Mouse (Mus musculus): ENCODE data around the gene Lins1.

Lins1 gene

GRCm38 (mm10) chr7:66689620-66690360, at the start of gene Lins1:
TSS of gene Lins1 (plus strand) at chr7:66689889.
- DNase-seq (ENCODE audit: low spot score), result peak; percentile 100

GRCm38 (mm10) chr7:66645736-66646135, 44.0 kb upstream of the Lins1 start:
- DNase-seq (ENCODE audit: low spot score), result no peak

DNA sequence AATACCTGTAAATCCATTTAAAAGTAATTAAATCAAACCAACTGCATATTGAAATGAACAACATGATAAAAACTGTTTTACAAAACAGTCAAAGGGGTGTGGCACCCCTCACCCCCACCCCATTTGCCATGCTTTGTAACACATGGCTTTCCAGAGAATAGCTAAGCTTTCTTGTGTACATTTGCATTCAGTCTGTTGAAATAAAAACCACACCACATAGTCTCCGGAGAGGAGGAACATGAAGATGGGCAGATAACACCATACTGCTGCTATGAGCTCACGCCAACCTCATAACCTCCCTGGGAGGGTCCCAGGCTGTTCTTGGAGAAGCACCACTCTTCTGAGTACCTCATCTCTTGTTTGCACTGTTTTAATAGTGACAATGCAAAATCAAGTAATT, 40.5 kb upstream of the Lins1 start:
- DNase-seq (ENCODE audit: low spot score), result no peak

DNA sequence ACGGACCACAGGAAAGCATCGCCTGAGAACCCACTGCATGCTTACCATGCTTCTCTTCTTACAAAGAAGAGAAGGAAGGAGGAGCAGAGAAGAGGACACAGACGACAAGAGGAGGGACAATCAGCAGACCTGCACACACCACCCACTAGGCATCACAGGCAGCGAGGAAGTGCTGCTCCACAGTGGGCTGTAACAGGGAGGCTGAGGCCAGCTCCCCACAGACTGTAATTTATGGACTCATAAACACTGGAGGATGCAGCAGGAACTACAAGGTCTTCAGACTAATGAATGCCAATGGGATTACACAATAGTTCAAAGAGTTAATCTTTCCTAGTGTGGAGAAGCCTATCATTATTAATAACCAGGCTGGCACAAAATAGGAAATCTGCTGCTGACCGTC, 38.8 kb upstream of the Lins1 start:
- no peak for DNase-seq (ENCODE audit: low spot score)

DNA sequence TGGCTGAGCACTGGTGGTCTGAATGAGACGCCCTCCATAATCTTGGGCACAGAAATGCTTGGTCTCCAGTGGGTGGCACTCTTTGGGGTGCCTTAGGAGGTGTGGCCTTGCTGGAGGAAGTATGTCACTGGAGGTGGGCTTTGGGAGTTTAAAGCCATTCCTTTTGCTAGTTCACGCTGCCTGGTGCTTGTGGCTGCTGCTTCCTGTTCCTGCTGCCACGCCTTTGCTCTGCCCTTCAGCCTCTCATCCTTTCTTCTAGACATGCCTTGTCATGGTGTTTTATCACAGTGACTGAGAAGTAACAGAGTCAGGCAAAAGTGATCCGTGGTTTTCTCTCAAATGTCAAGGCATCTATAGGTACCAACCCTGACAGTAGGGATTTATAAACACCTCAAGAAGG, 37.5 kb upstream of the Lins1 start:
- DNase-seq (ENCODE audit: low spot score), result no peak

GRCm38 (mm10) chr7:66653596-66653995, 36.1 kb upstream of the Lins1 start:
- DNase-seq (ENCODE audit: low spot score), result no peak

- DNase-seq (ENCODE audit: low spot score), result no peak
These were observed 34.2 kb upstream of the Lins1 start for GRCm38 (mm10) chr7:66655471-66655870.

DNA sequence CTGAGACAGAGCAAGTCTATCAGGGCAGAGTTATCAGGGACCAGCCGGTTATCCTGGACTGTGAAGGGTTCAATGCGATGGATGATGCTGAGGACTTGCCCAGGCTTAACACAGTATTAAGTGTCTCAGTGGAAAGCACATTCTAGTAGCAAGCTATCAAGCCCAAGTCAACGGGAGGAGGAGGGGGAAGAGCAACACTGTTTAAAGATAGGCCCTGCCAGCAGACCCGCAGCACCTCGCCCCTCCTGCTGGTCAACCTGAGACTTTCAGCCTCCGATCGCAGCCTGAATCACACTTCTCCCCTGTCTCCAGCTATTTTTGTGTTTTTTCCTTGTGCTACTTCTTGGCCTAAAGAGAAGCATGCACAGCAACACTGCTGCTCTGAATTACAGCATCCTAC, 29.4 kb upstream of the Lins1 start:
- no peak for DNase-seq (ENCODE audit: low spot score)

- DNase-seq (ENCODE audit: low spot score), result no peak
These were observed 28.7 kb upstream of the Lins1 start for GRCm38 (mm10) chr7:66660972-66661371.

DNA sequence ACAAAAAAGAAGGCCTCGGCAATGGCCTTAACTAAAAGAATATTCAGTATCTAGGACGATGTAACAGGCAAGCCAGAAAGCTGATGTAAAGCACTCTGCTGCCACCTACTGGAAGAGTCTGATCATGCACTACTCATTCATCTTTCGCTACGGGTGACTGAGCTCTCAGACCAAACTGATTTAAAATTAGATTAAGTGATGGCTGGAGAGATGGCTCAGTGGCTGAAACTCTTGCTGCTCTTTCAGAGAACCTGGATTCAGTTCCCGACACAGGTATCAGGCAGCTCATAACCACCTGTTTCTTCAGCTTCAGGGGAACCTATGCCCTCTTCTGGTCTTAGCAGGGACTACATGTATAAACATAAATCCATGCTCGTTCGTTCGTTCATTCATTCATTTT, 28.1 kb upstream of the Lins1 start:
- peak; percentile 77 for DNase-seq (ENCODE audit: low spot score)

DNA sequence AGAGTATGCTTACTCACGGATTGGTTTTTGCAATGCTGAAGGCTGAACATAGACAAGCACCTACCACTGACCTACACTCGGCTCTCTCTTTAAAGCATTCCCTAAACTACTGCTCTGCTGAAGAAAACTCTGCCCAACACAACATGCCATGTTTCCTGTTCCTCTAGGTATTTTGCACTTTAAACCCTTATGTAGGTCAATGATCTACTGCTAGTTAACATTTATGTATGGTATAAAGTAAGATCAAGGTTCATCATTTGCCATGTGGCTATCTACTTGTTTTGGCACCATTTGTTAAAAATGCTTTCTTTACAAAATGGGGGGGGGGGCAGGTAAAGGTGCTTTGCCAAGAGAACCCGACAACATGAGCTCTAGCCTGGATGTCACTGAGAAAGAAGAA, 26.1 kb upstream of the Lins1 start:
- DNase-seq (ENCODE audit: low spot score), result no peak

DNA sequence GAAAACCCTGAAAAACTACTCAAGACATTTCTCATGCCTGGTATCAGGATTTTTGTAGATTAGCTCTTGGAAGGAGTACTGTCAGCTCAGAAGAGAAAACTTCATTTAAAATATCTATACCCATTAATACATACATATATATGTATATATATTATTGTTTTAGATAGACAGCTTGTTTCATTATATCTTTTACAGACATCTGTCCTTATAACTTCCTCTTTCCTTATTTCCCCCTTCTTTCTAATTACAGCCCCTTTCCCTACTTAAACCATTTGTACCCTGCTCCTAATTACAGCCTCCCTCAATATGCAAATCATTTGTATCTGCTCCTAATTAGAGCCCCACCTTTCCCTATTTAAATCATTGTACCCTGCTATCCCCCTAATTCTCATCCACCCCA, 22.6 kb upstream of the Lins1 start:
- DNase-seq (ENCODE audit: low spot score), result no peak

GRCm38 (mm10) chr7:66675800-66676199, 13.9 kb upstream of the Lins1 start:
- DNase-seq (ENCODE audit: low spot score), result no peak

DNA sequence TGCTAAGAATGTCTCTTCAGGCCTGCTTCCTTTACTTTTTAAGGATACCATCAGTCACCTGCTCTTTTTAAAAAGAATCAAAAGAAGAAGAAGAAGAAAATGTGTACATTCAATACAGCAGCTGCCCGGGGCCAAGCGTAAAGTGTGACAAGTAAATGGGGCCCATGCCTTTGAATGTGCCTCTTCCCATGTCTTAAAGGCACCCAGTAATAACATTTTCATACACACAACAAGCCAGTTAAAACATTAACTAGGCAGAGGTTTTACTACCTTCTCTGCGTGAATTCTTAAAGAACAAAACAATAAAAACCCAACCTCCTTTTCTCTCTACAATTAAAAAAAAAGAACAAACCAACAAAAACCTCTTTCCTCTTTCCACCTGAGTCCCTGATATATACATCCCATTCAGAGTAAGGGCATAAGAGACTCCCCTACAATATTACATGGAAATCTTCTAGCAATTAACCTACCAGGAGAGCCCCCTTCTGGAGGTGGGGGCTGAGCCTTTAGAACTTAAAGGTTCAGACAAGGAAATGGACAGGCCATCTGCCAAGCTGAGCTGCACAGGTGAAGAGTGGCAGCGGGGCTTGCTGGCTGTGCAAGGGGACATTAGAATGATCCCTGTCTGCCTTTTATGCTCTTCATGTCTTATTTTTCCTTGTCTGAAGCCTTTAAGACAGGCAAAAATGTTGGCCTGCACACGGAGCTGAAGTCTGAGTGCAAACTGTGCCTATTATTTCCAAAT, 7.4 kb upstream of the Lins1 start:
- no peak for DNase-seq (ENCODE audit: low spot score)

DNA sequence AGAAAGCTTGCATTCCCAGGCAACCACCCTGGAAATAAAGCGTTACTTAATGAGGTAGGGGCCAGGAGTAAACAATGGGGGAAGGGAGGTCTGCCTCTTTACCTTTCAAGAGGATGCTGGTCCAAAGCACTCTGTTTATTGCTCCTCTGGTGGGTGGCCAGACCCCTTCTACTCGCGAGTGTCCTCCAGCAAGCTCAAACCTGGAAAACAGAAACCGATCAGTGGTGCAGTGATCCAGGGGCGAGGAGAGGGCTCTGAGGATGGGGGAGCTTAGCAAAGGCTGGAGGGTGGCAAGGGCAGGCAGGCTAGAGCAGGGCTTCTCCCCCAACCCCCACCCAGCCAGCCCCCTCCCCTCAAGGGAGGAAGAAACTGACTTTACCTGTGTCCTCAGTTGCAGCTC, 968 bp upstream of the Lins1 start:
- DNase-seq (ENCODE audit: low spot score), result no peak

- no peak for DNase-seq (ENCODE audit: low spot score)
These were observed 432 bp upstream of the Lins1 start, which contains the start of gene Asb7 for GRCm38 (mm10) chr7:66689294-66689619. TSS of gene Asb7 (minus strand) at chr7:66689596.

DNA sequence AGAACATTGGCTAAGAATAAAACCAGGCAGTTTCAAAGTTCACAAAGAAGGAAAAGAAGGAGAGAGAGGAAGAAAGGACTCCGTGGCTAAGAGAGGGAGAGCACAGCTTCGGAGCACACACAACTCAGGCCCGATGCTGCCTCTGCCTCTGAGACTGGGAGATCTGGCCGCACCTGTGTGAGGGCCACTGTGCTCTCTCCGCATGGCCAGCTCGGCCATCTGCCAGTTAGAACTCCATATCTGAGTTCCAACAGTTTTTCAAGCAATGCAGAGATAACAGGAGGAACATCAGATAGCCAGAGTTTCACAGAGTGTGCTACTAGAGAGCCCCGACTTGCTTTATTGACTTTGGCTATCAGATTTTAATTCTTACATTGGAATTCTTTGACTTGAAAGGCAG, 4.8 kb downstream of the Lins1 start:
- no peak for DNase-seq (ENCODE audit: low spot score)

DNA sequence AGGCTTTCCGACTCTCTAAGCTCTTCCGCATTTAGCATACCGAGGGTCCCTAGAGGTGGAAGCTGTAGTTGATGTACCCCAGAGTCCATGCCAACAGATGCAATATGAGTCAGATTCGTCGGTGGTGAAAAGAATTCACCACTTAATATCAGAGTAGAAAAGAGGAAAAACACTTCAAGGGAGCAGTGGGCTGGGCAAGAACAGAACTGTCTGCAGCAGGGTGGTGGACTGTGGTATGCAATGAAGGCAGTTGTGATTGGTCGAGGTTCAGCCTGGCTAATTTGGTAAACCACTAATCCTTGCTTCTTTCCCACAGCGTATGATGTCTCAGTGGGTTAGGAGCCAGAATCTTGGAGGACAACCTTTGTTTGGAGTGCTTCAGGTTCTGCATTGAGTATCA, 13.0 kb downstream of the Lins1 start:
- DNase-seq (ENCODE audit: low spot score), result no peak

- DNase-seq (ENCODE audit: low spot score), result peak; percentile 35
These were observed 14.9 kb downstream of the Lins1 start for GRCm38 (mm10) chr7:66704631-66705030.

DNA sequence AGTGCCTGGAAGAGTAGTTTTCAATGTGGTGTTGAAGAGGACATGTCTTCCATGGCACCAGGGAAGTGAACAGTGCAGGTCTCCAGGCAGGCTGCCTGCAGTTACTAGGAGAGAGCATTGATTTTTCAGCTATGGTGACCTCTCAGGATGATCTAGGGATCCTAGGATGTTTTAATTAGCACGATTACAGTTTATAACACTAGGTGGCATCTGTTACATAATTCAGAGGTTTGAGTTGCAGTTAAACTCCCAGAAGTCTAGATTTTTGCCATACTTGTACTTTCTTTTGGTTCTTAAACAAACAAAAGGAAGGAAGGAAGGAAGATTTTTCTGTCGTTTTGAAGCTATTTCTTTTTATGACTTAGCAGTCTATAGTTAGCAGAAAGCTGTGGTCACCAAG, 21.5 kb downstream of the Lins1 start:
- DNase-seq (ENCODE audit: low spot score), result no peak

DNA sequence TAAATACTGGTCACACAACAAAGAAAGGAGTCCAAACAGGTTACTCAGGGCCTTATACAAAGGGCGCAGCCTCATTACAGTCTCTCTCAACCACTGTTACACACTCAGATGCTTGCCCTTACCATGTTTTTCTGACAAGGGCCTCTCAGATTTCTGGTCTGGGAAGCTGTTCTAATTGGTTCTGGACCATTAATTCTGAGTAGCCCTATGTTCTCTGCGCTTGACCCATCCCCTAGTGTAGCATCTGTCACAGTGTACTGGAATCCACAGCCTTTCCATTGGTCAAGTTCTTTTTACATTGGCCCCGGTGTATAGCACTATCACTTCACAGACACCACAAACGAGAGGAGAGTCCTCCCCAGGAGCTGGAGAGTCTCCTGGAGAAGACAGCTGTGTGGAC, 34.8 kb downstream of the Lins1 start:
- DNase-seq (ENCODE audit: low spot score), result no peak

DNA sequence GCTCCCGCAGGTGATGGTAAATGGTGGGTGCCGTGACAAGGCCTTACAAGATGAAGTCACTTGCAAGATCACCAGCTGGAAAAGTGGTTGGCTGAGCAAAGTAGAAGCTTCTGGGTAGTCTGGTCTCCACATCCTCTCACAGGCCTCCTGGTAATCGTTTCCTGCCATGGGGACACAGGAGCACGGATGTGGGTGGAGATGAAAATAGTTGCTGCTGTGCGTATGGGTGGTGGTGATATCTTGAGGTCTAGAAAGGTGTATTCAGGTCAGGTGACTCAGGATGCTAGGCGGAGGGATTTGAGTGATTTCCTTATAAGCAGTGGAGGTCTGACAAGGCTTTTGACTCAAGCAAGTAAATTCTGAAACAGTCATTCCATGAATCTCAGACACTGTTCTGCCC, 35.3 kb downstream of the Lins1 start:
- DNase-seq (ENCODE audit: low spot score), result no peak

DNA sequence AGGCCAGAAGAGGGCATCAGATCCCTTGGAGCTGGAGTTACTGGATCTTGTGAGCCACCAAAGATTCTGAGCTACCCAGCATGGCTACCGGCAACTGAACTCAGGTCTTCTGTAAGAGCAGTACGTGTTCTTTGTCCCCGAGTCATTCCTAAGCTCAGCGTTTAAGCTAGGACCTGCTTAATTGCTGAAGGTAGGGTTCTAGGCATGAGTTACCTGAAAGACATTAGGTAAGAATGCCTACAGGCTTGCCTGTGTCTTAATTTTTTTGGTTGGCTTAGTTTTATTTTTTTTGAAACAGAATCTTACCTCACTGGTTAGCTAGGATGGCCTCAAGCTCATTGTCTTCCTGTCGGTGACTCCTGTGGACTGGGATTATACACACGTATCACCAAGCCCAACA, 38.4 kb downstream of the Lins1 start:
- no peak for DNase-seq (ENCODE audit: low spot score)

- no peak for DNase-seq (ENCODE audit: low spot score)
These were observed 39.5 kb downstream of the Lins1 start for GRCm38 (mm10) chr7:66729232-66729631.
